ENCODE assay signal across 27 mouse cellular contexts in genomic region chr6:8898268-8898667, GRCm38 (mm10). TPM values are rescaled to one million over a fixed set of nuclear protein-coding genes. Genes with fewer than 3 reads are reported as not detected.
"Had no signal": no experiment of that assay in that cellular context is flagged by ENCODE, and none has a peak within 500 bp of the region (broad histone marks: within the 10 kb centered on the region; RNA-seq: fewer than 3 reads in every experiment).

No protein-coding gene starts in this region.

- H3K27me3 ChIP-seq: heart, embryonic 13.5 days; heart, embryonic 15.5 days; kidney, embryonic 15.5 days; limb, embryonic 13.5 days; limb, embryonic 15.5 days; liver, embryonic 13.5 days; liver, embryonic 15.5 days had no signal

- DNase-seq: gastrocnemius, postnatal 14 days; gastrocnemius, postnatal 36 days; heart, adult 11 months; heart, adult 2 months; heart, postnatal 14 days; heart, postnatal 36 days; kidney, adult 11 months; kidney, adult 2 months; kidney, adult 9 months; kidney, postnatal 14 days; kidney, postnatal 36 days; layer of hippocampus, adult 9-11 months; layer of hippocampus, postnatal 36 days; left cerebral cortex, postnatal 4 days; liver, embryonic 13.5 days had no signal

- H3K36me3 ChIP-seq: heart, embryonic 13.5 days; heart, embryonic 15.5 days; kidney, embryonic 15.5 days; limb, embryonic 13.5 days; limb, embryonic 15.5 days; liver, embryonic 13.5 days; liver, embryonic 15.5 days had no signal

- H3K9me3 ChIP-seq: heart, embryonic 13.5 days; heart, embryonic 15.5 days; kidney, embryonic 15.5 days; limb, embryonic 13.5 days; limb, embryonic 15.5 days; liver, embryonic 13.5 days; liver, embryonic 15.5 days had no signal

- H3K4me3 ChIP-seq: heart, adult 2 months; heart, embryonic 13.5 days; heart, embryonic 15.5 days; kidney, embryonic 15.5 days; limb, embryonic 13.5 days; limb, embryonic 15.5 days; liver, embryonic 13.5 days; liver, embryonic 15.5 days had no signal

- H3K9ac ChIP-seq: heart, embryonic 13.5 days; heart, embryonic 15.5 days; hindbrain, embryonic 14.5 days; kidney, embryonic 15.5 days; limb, embryonic 13.5 days; limb, embryonic 15.5 days; liver, embryonic 13.5 days; liver, embryonic 15.5 days had no signal

- H3K4me1 ChIP-seq: heart, embryonic 13.5 days; heart, embryonic 15.5 days; kidney, embryonic 15.5 days; limb, embryonic 13.5 days; limb, embryonic 15.5 days; liver, embryonic 13.5 days; liver, embryonic 15.5 days had no signal

- H3K4me2 ChIP-seq: heart, embryonic 11.5 days; heart, embryonic 13.5 days; heart, embryonic 15.5 days; kidney, embryonic 15.5 days; limb, embryonic 13.5 days; limb, embryonic 15.5 days; liver, embryonic 11.5 days; liver, embryonic 13.5 days; liver, embryonic 15.5 days had no signal

- H3K27ac ChIP-seq: heart, adult 2 months; heart, embryonic 13.5 days; heart, embryonic 15.5 days; hindbrain, postnatal 0 days; kidney, embryonic 15.5 days; kidney, postnatal 0 days; limb, embryonic 13.5 days; limb, embryonic 15.5 days; liver, embryonic 13.5 days; liver, embryonic 15.5 days had no signal

- ATAC-seq: hindbrain, postnatal 0 days; intestine, embryonic 16.5 days had no signal

RNA-seq across cellular contexts. Expression of gene Nxph1, which starts 50.0 kb away (rescaled TPM):
- polyA plus RNA-seq: heart, adult 2 months; heart, embryonic 11.5 days; kidney, postnatal 0 days; liver, embryonic 11.5 days had no signal
